Mouse (Mus musculus): Measurements from ENCODE around the gene Usp25. TPM values are rescaled to one million over a fixed set of nuclear protein-coding genes. Genes with fewer than 3 reads are reported as not detected.
A peak's percentile ranks its signal among the peaks of the same experiment; 100 is the strongest.

Gene Usp25
- polyA plus RNA-seq (2015; fragmentation: Nextera tagmentation; extraction: Ambion mirVana) = 12.0 and 13.1 TPM in 2 replicates

DNA sequence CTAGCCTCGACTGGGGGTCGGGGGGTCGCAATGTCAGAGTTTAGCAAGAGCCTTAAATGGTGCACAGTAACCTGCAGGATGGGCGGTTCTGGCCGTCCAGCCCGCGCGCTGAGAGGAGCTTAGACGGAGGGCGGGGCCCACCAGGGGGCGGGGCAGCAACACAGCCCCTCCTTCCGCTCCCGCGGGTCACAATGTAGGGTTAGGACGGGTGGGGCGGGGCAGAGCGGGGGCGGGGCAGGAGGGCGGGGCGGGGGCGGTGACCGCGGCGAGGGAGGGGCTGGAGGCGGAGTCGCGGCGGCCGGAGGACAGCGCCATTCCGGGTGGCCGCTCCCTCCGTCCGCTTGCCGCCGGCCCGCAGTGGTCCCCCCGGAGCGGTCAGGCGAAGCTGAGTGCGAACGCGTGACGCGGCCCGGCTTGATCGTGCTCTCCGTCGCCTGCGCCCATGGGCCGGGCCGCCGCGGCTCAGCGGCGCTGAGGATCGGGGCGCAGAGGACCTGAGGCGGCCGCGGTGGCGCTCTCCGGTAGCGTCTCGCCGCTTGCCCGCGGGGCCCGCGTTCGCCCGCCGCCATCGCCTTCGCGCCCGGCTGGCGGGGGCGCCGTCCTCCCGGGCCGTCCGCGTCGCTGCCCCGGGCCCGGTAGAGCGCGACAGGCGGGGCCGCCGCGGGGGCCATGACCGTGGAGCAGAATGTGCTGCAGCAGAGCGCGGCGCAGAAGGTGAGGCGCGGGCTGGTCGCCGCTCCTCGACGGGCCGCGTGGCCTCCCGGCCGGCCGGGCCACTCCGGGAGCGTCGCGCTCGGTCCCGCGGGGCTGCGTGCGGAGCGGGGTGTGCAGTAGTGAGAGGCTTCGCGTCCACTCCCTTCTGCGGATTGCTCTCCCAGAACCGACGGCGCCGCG lies at the start of gene Usp25:
Usp25 (plus strand) TSS at position 280 of the 894 bp plus-strand sequence.
- ATAC-seq (ENCODE audit: insufficient read depth, low FRiP score) = peak; percentile 96
- peak within 1 kb of the TSS; percentile 83 for H3K4me3 ChIP-seq (replicated peaks; ENCODE audit: low read length)
- no peaks in the 10 kb centered on the region for H3K9me3 ChIP-seq (replicated peaks; ENCODE audit: control insufficient read depth, low read length)
- no peaks in the 10 kb centered on the region for H3K36me3 ChIP-seq (ENCODE audit: control insufficient read depth, insufficient read depth, low read length)
- WGBS = under 1% methylated on average over 120 of the region's 126 CpGs
- H3K4me1 ChIP-seq (ENCODE audit: control insufficient read depth, insufficient read depth, low read length) = peaks cover 10% of the 10 kb centered on the region
- H3K9ac ChIP-seq (ENCODE audit: low read length) = peak within 1 kb of the TSS; percentile 96
- H3K27me3 ChIP-seq (ENCODE audit: control insufficient read depth, insufficient read depth, low read length) = no peaks in the 10 kb centered on the region
- H3K27ac ChIP-seq (ENCODE audit: low read length) = peak within 1 kb of the TSS; percentile 94
- H3K4me2 ChIP-seq (ENCODE audit: low read depth, low read length) = peak within 1 kb of the TSS; percentile 59

DNA sequence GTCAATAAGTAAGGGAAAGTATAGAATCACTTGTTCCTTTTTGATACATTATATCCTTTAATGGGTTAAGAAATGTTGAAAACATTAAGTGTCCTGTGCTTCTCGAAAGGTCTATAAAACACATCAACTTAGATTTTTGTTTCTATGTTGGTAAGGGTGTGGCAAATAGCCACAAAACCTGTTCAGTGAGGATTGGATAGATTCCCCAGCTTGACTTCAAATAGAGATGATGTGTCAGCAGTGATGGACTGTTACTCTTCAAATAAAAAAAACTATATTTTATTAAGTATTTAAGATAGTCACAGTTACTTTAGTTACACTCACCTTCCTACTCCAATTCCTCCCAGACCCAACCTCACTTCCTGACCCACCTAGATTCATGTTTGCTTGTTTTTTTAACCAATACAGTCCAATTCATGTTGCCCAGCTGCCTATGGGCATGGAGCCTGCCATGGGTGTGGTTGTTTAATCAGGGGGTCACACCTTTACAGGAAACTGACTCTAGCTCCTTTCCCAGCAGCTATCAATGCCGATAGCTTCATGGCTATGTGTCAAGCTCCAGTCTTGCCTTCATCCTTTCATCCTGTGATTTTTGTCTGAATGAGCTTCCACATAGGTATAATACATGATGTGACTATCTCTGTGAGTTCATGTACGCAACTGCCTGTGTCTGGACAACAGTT lies 45.8 kb upstream of the Usp25 start:
- no peak for ATAC-seq (ENCODE audit: insufficient read depth, low FRiP score)
- Histone ChIP-seq H3K27me3 (ENCODE audit: control insufficient read depth, insufficient read depth, low read length) (no peaks in the 10 kb centered on the region), H3K4me3 (replicated peaks; ENCODE audit: low read length) (no peak overlapping the region), H3K4me1 (ENCODE audit: control insufficient read depth, insufficient read depth, low read length) (no peaks in the 10 kb centered on the region), H3K27ac (ENCODE audit: low read length) (no peak overlapping the region), H3K36me3 (ENCODE audit: control insufficient read depth, insufficient read depth, low read length) (no peaks in the 10 kb centered on the region), H3K9me3 (replicated peaks; ENCODE audit: control insufficient read depth, low read length) (no peaks in the 10 kb centered on the region), H3K4me2 (ENCODE audit: low read depth, low read length) (no peak overlapping the region), H3K9ac (ENCODE audit: low read length) (no peak overlapping the region)
- 75% methylated on average over 3 of the region's 3 CpGs for WGBS

DNA sequence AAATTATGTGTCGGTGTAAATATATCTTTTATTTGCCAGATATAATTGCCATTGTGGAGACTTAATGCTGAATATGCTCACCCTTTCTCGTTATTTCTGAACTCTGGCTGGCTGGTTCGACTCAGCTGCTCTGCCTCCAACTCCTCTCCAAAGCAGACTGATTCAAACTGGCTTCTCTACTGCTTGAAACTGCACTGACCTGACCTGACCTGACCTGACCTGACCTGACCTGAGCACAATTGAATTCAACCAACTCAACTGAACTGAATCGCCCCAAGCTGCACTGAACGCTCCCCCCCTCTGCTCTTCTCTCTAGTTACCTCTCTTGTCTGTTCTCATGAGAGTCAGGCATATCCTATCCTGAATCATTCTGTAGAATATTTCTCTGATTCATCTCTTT lies 42.3 kb upstream of the Usp25 start:
- H3K4me3 ChIP-seq (replicated peaks; ENCODE audit: low read length) = no peak overlapping the region
- 51% methylated on average over 5 of the region's 5 CpGs for WGBS
- no peak for ATAC-seq (ENCODE audit: insufficient read depth, low FRiP score)
- H3K4me2 ChIP-seq (ENCODE audit: low read depth, low read length) = no peak overlapping the region
- H3K9ac ChIP-seq (ENCODE audit: low read length) = no peak overlapping the region
- H3K9me3 ChIP-seq (replicated peaks; ENCODE audit: control insufficient read depth, low read length) = no peaks in the 10 kb centered on the region
- H3K27me3 ChIP-seq (ENCODE audit: control insufficient read depth, insufficient read depth, low read length) = no peaks in the 10 kb centered on the region
- H3K36me3 ChIP-seq (ENCODE audit: control insufficient read depth, insufficient read depth, low read length) = no peaks in the 10 kb centered on the region
- no peak overlapping the region for H3K27ac ChIP-seq (ENCODE audit: low read length)
- no peaks in the 10 kb centered on the region for H3K4me1 ChIP-seq (ENCODE audit: control insufficient read depth, insufficient read depth, low read length)

DNA sequence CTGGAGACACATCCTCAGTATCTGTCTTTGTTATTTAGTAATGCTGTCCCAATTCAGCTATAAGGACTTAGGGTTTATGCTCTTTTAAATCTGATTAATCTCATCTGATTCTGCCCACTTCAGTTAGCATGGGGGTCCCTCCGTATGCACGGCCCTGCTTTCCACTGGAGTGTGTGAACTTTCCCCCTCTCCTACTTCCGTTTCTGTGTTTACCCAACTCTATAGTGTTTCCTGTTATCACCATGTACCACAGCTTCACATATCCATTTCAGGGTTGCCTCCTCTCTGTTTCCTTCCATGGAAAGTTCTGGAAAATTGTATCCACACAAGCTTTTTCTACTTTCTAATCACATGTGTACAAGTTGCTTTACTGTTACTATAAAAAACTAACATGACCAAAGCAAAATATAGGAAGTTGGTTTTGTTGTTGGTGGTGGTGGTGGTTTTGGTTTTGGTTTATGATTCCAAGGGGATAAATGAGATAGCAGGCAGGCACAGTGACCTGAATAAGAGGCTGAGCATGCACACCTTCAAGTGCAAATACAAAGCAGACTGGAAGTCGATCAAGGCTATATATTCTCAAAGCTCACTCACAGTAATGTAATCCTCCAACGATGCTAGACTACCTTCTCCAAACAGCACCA lies 36.6 kb upstream of the Usp25 start:
- 68% methylated on average over 5 of the region's 5 CpGs for WGBS
- Histone ChIP-seq H3K36me3 (ENCODE audit: control insufficient read depth, insufficient read depth, low read length) (no peaks in the 10 kb centered on the region), H3K9me3 (replicated peaks; ENCODE audit: control insufficient read depth, low read length) (no peaks in the 10 kb centered on the region), H3K4me1 (ENCODE audit: control insufficient read depth, insufficient read depth, low read length) (no peaks in the 10 kb centered on the region), H3K27me3 (ENCODE audit: control insufficient read depth, insufficient read depth, low read length) (no peaks in the 10 kb centered on the region), H3K4me2 (ENCODE audit: low read depth, low read length) (no peak overlapping the region), H3K9ac (ENCODE audit: low read length) (no peak overlapping the region), H3K4me3 (replicated peaks; ENCODE audit: low read length) (no peak overlapping the region), H3K27ac (ENCODE audit: low read length) (no peak overlapping the region)
- ATAC-seq (ENCODE audit: insufficient read depth, low FRiP score) = no peak

DNA sequence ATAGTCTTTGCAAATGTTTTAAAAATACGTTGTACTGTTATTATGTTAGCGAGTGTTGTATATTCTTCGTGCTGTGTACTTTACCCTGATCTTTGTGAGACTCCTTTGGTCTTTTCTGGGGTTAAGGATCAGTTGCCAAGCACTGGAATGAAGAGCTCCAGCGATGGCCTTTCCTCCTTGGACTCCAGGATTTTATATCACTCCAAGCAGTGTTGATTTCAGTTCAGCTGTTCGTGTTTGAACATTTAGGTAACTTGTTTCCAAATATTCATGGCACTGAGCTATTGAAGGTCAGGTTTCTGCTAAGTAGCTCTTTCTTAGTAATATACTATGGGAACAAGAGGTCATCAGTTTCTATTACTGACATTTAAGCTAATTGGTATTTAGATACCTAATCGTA lies 29.8 kb upstream of the Usp25 start:
- H3K27me3 ChIP-seq (ENCODE audit: control insufficient read depth, insufficient read depth, low read length) = no peaks in the 10 kb centered on the region
- H3K36me3 ChIP-seq (ENCODE audit: control insufficient read depth, insufficient read depth, low read length) = no peaks in the 10 kb centered on the region
- H3K9ac ChIP-seq (ENCODE audit: low read length) = no peak overlapping the region
- H3K4me3 ChIP-seq (replicated peaks; ENCODE audit: low read length) = no peak overlapping the region
- H3K4me2 ChIP-seq (ENCODE audit: low read depth, low read length) = no peak overlapping the region
- no peak overlapping the region for H3K27ac ChIP-seq (ENCODE audit: low read length)
- H3K9me3 ChIP-seq (replicated peaks; ENCODE audit: control insufficient read depth, low read length) = no peaks in the 10 kb centered on the region
- 80% methylated on average over 6 of the region's 6 CpGs for WGBS
- ATAC-seq (ENCODE audit: insufficient read depth, low FRiP score) = no peak
- H3K4me1 ChIP-seq (ENCODE audit: control insufficient read depth, insufficient read depth, low read length) = no peaks in the 10 kb centered on the region

DNA sequence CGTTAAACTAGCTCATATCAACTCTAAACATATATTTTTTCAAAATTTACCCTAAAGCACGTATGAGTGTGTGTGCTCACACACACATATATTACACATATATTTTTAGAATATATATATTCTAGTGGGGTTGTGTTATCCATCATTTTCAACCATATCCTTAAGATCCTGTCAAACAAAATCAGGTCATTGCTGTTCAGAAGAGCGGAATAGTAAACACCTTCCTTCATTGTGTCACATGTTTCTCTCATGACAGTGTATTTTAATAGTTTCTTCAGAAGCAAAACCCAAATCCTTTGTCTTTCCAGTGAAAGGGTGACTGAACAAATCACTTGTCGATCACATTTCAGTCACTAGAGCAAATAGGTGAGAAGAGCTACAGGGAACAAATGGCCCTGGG lies 25.8 kb upstream of the Usp25 start:
- Histone ChIP-seq H3K27ac (ENCODE audit: low read length) (no peak overlapping the region), H3K4me3 (replicated peaks; ENCODE audit: low read length) (no peak overlapping the region), H3K27me3 (ENCODE audit: control insufficient read depth, insufficient read depth, low read length) (no peaks in the 10 kb centered on the region), H3K9me3 (replicated peaks; ENCODE audit: control insufficient read depth, low read length) (no peaks in the 10 kb centered on the region), H3K36me3 (ENCODE audit: control insufficient read depth, insufficient read depth, low read length) (no peaks in the 10 kb centered on the region), H3K4me1 (ENCODE audit: control insufficient read depth, insufficient read depth, low read length) (no peaks in the 10 kb centered on the region), H3K9ac (ENCODE audit: low read length) (no peak overlapping the region), H3K4me2 (ENCODE audit: low read depth, low read length) (no peak overlapping the region)
- no peak for ATAC-seq (ENCODE audit: insufficient read depth, low FRiP score)
- 78% methylated on average over 4 of the region's 4 CpGs for WGBS

DNA sequence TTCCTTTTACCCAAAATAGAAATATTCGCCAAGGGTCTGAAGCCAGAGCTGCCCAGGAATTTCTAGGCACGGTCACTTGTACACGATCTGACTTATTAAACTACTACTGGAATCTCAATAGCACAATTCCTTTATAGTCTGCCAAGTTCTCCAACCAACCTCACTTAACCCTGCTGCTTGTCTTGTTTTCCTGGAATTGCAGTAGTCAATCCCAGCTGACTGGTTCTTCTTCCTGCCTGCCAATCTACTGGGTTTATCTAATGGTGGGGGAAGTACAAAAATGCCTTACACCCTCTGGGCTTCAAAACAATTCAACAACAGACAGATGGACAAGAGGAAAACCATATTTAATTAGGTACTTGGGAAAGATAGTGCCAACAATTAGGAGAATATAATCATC lies 9.6 kb upstream of the Usp25 start:
- 80% methylated on average over 3 of the region's 3 CpGs for WGBS
- no peaks in the 10 kb centered on the region for H3K27me3 ChIP-seq (ENCODE audit: control insufficient read depth, insufficient read depth, low read length)
- no peak overlapping the region for H3K9ac ChIP-seq (ENCODE audit: low read length)
- H3K27ac ChIP-seq (ENCODE audit: low read length) = no peak overlapping the region
- H3K36me3 ChIP-seq (ENCODE audit: control insufficient read depth, insufficient read depth, low read length) = no peaks in the 10 kb centered on the region
- no peaks in the 10 kb centered on the region for H3K9me3 ChIP-seq (replicated peaks; ENCODE audit: control insufficient read depth, low read length)
- ATAC-seq (ENCODE audit: insufficient read depth, low FRiP score) = no peak
- no peak overlapping the region for H3K4me2 ChIP-seq (ENCODE audit: low read depth, low read length)
- no peaks in the 10 kb centered on the region for H3K4me1 ChIP-seq (ENCODE audit: control insufficient read depth, insufficient read depth, low read length)
- H3K4me3 ChIP-seq (replicated peaks; ENCODE audit: low read length) = no peak overlapping the region

DNA sequence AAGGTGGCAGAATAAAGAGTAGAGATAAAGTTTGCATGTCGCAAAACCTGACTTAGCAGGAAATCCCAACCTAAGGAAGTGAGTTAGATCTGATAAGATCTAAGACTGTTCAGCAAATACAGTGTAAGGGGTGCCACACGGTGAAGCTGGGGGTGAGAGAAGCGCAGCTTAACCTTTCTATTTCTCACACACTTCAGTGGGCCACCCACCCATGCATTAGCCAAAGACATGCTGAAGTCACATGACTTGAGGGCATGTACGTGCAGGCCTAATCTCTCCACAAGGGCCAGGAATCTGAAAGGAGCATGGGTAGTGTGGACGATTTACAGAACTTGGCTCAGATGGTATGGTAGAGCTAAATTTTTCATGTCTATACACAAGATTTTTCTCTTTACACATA lies 4.3 kb upstream of the Usp25 start:
- no peak overlapping the region for H3K4me3 ChIP-seq (replicated peaks; ENCODE audit: low read length)
- 63% methylated on average over 5 of the region's 5 CpGs for WGBS
- peak overlapping the region; percentile 42; the same call in 1 of the 2 replicates for H3K27ac ChIP-seq (ENCODE audit: low read length)
- H3K9ac ChIP-seq (ENCODE audit: low read length) = no peak overlapping the region
- H3K4me1 ChIP-seq (ENCODE audit: control insufficient read depth, insufficient read depth, low read length) = peaks cover 4% of the 10 kb centered on the region
- H3K27me3 ChIP-seq (ENCODE audit: control insufficient read depth, insufficient read depth, low read length) = no peaks in the 10 kb centered on the region
- no peak for ATAC-seq (ENCODE audit: insufficient read depth, low FRiP score)
- no peak overlapping the region for H3K4me2 ChIP-seq (ENCODE audit: low read depth, low read length)
- H3K9me3 ChIP-seq (replicated peaks; ENCODE audit: control insufficient read depth, low read length) = no peaks in the 10 kb centered on the region
- H3K36me3 ChIP-seq (ENCODE audit: control insufficient read depth, insufficient read depth, low read length) = no peaks in the 10 kb centered on the region
